Mouse (Mus musculus) left cerebral cortex, adult 8-10 months (tissue): Measurements from ENCODE around the gene Serpina12. TPM values are rescaled to one million over a fixed set of nuclear protein-coding genes. Genes with fewer than 3 reads are reported as not detected.

Experiments
- DNase-seq, 2 experiments: peaks; one replicate each; pipeline ENCODE4 v3.0.0; 2022; ENCODE audit warnings: low spot score in 2 of 2
- total RNA-seq, 4 experiments: library from RNA; stranded (reverse); gene quantifications; 2 replicates each; pipeline ENCODE4 v1.2.4; 2022

Serpina12 gene
- total RNA-seq: not detected

DNA sequence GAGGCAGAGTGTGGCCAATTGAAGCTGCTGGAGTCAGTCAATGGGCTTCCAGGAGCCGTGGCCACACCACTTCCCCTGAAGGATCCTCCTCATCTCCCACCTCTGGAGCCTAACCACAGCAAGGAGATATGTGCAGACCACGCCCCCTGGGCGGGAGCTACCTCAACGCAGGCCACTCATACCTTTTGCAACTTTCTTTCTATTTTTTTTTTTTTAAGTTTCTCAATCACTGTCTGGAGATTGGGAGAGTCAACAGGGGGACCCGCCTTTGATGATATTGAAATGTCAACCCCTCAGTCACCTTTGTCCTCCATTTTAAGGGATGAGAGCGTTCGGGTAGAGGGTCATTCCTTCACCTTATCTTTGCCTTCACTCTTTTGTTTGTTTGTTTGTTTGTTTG is at the start of gene Serpina12:
TSS of gene Serpina12 (minus strand) at position 101 of the 400 bp plus-strand sequence.
- DNase-seq: no peak

DNA sequence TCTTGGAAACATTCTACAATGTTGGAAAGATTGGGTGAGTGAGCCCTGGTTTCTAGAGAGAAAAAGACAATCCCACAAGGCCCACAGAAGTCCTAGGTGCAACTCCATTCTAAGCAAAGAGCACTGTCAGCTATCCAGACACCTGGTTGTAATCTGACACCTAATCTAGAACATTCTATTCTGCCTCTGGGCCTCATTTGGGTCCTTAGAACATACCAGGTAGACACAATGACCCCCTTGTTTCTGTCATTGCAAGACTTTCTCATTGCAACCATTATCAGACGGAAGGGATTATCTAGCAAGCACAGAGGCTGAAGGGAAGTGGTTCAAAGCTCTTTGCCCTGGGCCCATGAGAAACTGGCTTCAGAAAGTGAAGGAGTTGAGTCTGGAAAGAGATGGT is 47.1 kb upstream of the Serpina12 start:
- DNase-seq: no peak

DNA sequence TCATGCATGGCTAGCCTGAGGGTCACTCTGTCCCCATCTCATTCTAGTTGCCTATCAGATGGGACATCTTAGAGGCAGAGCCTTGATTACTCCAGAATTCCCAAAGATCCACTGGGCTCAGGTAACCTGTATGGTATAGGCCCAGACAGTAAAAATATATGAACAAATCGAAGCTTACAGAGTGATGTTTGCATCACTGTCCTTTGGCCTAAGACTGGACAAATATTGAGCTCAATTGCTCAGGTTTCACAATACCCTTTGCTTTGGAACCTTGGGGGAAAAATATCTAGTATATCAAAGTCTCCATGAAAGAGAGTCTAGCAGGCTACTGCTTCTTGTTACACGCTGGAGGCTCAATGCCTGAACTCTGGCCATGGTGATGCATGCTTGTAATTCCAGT is 45.9 kb upstream of the Serpina12 start:
- no peak for DNase-seq

DNA sequence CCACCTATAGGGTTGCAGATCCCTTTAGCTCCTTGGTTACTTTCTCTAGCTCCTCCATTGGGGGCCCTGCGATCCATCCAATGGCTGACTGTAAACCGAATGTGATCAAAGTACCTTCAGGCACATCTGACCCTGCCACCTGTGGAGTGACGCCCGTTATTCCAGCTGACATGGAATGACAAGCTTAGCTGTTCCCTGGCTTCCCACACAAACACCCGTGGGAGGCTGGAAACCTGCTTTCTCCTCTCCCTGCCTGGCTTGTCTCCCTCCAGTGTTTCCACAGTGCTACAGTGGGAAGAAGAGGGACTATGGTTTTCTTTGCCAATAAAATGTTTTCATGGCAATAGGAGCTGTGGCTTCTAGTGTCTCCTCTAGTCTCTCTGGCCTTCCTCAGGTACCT is 28.0 kb upstream of the Serpina12 start:
- no peak for DNase-seq

DNA sequence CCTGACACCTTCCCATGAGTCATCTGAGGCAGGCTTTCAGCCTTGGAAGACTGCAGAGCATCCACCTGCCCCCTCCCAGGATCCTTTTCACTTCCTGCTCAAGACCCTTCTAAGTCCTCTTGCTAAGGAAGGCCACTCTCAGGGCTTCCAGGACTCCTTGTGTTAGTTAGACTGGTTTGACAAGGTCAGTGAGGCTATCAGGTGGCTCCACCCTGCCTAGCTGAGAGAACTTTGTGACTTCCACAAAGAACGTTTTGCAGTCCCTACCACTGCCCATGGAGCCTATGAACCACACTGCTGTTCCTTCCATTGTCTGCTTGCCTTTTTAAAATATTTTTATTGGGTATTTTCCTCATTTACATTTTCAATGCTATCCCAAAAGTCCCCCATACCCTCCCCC is 27.5 kb upstream of the Serpina12 start:
- DNase-seq: no peak

DNA sequence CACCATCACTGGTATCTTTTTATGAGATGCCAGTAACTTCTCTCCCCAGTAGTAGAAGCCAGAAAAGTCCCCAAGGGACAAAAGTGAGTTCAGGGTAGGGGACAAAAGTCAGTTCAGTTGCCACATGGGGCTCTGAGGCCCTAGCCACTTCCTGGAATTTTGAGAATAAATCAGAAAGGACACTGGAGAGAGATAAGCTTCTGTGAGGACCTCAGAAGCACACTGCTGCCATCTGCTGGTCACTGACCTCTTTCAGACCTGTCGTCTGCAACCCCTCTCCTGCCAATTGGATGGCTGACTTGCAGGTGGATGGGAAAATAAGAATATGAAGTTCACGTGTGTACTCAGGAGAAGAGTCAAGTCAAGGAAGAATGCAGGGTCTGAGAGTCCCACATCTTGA is 25.4 kb upstream of the Serpina12 start:
- peak; percentile 57 to 58 for DNase-seq

DNA sequence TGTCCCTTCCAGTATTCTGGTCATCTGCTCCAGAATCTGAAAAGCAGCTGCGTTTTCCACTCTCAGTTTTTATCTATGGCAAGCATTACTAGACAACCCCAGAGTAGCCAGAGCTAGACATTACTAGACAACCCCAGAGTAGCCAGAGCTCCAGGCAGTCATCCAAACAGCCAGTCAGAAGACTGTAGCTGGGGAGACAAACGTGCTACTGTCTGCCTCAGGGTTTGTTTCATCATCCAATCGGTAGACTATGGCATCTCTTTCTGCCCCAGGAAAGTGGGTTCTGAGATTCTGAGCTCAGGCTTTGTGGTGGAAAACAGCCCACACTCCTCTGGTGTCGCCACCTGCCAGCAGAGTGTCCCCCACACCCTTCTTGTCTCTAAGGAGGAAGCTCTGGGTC is 23.3 kb upstream of the Serpina12 start:
- DNase-seq: peak; percentile 39 to 57

DNA sequence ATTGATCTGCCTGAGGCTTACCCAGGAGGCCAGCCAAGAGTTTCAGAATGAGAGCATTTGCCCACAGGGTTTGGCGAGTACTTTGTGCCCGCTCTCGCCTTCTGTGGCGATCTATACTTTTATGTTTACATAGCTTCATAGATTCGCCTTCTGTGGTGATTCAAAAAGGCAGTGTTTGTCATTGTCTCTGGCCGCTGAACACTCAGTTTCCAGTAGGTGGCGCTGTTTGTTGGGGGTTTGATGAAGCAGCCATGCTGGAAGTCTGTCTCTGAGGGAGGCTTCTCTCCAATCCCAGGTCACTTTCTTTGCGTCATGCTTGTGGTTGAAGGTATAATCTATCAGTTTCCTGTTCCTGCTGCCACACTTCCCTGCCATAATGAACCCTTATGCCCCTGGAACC is 22.0 kb upstream of the Serpina12 start:
- DNase-seq: peak in 1 of 2 experiments; percentile 22

DNA sequence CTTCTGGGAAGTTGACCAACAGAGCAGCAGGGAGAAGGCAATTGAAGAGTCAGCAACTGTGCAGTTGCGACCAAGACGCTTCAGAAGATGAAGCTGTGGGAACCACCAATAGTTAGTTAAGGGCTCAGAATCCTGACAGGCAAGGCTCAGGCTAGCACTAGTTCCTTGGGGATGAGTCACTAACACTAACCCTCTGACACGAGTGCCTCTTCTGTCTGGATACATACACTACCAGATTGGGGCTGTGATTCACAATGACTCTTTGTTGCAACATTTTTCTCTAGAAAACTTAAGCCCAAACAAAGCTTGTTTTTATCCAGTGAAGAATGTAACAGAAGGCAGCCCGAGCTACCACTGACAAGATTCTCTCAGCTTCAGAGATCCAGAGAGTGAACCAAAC is 20.8 kb upstream of the Serpina12 start:
- DNase-seq: no peak

DNA sequence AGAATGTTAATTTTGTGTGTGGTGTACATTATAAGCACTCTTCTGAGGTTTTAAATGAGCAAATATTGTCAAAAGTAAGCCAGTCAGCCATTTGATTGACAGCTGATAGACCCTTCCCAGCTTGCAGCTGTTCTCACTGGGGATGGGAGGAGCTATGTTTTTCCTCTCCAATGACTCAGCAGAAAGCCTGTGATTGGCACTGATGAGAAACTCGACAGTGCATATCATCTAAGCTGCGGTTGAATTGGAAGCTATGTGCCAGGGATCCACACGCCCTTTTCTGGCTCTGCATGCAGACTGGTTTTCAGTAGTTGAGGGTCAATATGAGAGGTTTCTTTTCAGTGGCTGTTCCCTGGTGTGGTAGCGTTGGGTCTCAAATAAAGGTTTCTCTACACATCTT is 20.3 kb upstream of the Serpina12 start:
- DNase-seq: no peak

DNA sequence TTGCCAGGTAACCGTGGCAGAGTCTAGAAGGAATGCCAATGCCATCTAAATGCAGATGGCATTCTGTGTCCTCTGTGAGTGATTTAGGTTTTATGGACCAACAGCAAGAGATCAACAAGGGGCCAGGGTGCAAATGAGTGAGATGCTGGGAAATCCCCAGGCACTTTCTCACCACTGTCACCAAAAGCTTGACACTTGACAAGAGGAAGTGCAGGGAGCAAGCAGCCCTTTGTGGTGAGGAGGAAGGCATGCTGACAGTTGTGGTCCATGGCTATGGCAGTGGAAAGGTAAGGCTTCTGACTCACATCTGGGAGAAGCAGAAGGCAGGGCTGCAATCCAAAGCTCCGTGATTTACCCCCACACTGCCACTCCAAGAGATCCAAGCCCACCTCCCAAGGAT is 17.6 kb upstream of the Serpina12 start:
- DNase-seq: no peak

DNA sequence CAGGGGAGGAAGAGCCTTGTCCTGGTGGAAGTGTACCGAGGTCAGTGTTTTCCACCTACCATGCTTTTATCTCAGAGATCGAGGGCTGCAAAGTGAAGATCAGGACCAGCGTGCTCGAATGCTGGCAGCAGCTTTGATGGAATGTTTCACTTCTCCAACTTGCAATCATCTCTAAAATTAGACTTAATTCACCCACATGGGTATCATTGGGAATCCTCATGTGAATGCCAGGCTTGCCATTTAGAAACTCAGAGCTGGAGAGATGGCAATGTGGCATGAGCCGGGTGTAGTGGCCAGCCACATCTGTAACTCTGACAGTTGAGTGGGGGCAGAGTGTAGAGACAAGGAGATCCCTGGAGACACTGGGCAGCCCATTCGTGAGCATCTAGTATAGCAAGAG is 15.9 kb upstream of the Serpina12 start:
- DNase-seq: peak in 1 of 2 experiments; percentile 24

DNA sequence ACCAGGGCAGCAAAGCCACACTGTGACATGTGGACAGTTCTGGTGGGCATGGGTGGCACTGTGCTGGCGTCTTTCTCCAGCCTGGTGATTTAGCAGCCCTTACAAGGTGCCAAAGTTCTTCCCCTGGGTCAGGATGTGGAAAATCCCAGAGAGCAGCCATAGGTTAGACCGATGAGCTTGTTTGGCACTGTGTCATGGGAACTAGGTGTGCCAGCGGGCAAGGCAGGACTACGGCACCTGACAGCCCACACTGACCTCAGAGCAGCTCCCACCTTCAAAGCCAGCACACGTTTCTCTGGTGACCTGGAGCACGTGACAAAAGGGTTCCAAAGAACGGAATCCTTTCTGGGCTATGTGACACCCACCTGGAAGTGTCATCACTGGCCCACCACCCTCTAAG is 13.3 kb upstream of the Serpina12 start:
- no peak for DNase-seq

DNA sequence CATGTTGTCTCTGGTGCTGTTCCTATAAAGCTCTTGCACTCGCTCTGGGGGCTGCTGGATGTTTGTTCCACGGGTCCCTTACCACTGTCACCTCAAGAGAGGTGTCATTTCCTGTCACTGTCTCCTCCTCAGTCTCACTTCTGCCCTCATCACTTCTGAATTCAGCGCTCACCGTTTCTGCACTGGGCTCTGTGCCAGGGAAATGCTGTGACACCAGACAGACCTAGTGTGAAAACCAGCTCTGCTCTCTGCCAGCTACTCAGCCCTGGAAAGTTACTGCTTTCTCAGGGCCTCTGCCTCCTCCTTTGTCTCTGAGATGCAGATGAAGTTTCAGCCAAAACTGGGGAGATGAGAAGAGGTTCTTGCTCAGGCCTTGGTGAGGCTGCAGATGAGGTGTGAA is 12.8 kb upstream of the Serpina12 start:
- peak; percentile 40 to 73 for DNase-seq

DNA sequence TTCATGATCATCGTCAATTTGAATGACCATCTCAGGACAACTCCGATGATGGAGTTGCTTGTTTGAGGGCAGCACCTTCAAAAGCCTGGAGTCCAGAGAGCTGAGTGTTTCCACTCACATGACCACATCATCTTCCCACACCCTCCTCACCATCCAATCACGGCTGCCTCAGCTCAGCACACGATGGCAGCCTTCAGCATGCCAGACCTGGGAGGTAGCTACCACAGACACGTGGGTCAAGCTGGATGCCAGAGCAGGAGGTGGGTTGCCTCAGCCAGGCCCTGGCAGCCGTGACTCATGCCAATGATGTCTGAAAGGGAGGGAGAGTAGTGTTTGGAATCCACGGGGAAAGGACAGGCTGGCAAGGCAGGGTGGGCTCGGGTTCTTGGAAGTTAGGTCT is 11.5 kb upstream of the Serpina12 start:
- no peak for DNase-seq

DNA sequence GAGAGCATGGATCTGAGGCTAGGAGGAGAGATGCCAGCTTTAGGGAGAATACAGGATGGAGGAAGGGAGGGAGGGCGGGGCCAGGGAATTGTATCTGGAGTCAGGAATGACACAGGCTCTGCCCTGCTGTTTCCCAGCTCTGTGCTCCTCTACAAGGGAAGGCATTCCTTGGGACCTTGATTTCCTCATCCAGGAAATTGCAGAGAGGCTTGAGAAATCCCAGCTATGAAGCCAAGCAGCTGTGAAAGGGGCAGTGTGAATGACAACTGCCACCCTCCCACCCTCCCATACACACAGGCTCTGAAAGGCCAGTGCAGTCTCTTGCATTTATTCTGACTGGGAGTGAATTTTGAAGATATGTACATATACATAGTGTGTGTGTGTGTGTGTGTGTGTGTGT is 9.8 kb upstream of the Serpina12 start:
- DNase-seq: no peak

DNA sequence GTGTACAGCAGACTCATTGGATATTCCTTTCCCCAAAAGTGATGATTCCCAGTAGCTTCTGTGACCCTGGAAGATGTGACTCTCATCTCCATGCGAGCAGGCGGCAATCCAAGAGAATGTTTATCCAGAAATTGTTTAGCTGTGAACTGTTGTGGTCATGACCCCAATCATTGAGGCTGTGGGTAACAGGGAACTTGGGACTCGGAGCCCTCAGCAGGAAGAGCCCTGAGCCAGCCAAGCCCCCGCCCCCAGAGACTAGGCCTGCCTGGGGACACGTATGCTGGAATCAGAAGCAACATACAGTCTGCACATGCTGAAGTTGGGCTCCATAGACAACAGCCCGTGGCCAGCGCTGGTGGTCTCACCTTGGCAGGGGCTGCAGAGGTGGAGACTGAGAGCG is 1.5 kb upstream of the Serpina12 start:
- no peak for DNase-seq

DNA sequence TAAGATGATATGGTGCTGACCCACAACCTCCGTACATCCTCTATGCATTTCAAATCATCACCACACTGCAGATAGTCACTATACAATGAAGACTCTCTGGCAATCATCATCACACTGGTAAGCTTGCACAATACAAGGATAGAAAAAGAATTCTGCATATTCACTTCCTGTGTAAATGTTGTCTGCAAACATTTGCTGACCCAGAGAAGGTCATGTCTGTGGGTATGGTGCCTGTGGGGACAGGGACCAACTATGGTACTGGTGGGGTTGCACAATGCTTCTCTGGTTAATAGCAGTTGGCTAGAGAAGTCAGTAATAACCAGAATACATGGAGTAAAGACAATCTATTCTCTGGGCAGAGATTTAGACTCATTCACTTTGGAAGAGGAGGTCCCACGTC is 1.5 kb downstream of the Serpina12 start:
- no peak for DNase-seq

DNA sequence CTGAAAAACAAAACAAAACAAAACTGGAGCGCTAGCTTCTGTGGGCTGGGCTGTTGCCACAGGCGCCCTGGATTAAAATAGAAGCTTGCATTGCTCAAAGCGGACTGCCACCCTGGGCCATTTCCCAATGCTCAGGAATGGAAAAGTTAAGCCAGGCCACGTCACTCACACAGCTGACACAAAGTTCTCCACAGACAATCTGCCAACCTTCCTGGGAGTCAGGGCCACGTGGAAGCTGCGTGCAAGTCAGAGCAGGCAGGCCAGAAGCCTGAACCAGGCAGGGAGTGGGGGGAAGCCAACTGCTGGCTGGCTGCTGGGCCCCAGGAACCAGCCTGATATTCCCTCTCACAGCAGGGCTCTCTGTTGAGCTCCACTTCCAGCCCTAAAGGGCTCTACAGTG is 2.8 kb downstream of the Serpina12 start:
- DNase-seq: peak in 1 of 2 experiments; percentile 39

DNA sequence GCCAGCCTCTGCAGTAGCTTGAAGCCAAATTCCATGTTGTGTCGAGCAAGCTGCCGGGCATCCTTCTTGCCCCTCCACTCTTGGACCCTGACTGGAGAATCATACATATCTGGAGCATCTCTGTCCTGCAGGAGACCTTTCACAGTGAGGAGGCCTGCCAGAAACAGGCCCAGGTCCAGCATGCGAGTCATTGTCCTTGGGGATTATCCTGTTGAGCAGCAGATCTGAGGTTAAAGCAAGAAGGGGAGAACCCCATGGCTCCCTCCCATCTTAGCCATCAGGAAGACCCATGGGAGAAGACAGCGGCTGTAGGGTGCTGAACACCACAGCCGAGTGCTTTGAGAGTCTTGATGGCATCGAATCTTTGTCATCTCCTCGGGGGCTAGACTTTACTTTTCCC is 6.1 kb downstream of the Serpina12 start:
- DNase-seq: no peak

DNA sequence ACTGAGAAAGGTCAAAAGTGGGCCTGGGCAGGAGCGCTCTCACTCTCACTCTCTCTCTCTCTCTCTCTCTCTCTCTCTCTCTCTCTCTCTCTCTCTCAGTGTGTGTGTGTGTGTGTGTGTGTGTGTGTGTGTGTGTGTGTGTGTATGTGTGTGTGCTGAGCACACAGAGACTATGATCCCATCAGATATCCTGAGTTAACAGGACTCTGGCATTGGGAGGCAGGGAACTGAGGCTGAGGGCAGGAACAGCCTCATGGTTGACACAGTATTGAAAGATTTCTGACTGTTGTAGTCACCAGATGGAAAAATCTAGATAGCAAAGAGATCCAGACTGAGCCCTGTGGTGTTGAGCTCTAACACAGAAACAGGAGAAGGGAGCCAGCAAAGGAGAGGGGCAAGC is 10.5 kb downstream of the Serpina12 start:
- no peak for DNase-seq

DNA sequence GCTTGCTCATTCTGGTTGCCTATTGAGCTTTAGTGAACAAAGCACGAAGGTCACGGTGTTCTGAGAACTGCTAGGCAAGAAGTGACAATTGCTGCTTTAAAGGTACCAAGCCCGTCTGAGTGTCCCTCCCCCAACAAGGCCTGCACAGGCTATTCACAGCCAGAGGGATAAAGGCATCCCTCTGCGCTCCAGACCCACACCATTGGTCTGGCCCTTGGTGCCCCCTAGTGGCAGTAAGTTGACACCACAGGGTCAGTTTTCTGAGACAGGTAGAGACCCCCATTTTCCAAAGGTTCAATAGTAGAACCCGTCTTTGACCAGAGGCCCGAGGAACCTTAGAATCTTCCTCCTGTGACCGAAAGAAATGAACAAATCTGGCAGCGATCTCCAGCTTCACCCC is 14.3 kb downstream of the Serpina12 start:
- no peak for DNase-seq

DNA sequence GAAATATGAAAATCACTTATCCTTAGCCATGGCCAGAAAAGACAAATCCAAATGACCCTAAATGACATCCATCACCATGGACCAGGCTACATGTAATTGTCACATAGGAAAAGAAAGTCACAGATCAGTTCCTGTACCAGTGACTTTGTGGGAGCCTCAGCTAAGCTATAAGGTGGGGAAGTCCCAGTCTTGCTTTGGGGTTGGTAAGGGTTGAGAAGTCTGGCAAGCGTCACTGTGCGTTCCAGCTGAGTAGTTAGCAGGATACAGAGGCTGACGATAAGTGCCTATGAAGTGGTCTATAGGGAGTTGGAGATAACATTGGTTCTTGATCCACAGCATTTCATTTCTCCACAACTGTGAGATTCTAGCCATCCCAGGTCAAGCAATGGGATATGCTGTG is 29.0 kb downstream of the Serpina12 start:
- no peak for DNase-seq

DNA sequence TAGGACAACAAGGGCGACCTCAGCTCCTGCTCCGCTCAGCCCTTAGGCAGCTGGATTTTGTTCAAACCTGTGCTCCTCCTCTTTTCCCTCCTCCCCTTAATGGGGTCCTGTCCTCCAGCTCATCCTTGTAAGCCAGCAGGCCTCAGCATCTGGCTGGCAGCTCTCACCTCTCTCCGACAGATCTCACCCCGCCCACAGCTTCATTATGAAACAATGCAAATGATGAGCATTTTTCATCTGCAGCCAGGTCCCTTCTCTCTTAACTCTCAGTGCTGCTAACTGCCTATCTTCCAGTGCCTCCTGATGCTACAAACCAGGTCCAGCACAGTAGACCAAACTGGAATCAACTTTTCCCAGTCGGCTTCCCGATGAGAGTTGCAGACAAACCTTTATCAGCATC is 30.6 kb downstream of the Serpina12 start, which contains the start of gene Serpina9:
TSS of gene Serpina9 (minus strand) at position 136 of the 400 bp plus-strand sequence.
- DNase-seq: no peak
